Mouse (Mus musculus): ENCODE measurements around the gene Ago4.

Ago4 gene

GRCm38 (mm10) chr4:126526164-126526563 lies 7.1 kb downstream of the Ago4 start:
- no peak for DNase-seq (ENCODE audit: low read depth, low spot score)

GRCm38 (mm10) chr4:126512308-126513066 lies 20.8 kb downstream of the Ago4 start:
- DNase-seq (ENCODE audit: low read depth, low spot score), result no peak

GRCm38 (mm10) chr4:126511013-126511412 lies 22.3 kb downstream of the Ago4 start:
- no peak for DNase-seq (ENCODE audit: low read depth, low spot score)

- no peak for DNase-seq (ENCODE audit: low read depth, low spot score)
These were observed 24.2 kb downstream of the Ago4 start for GRCm38 (mm10) chr4:126509072-126509471.

GRCm38 (mm10) chr4:126508110-126508899 lies 25.0 kb downstream of the Ago4 start:
- DNase-seq (ENCODE audit: low read depth, low spot score), result no peak

GRCm38 (mm10) chr4:126502977-126503309 lies 30.3 kb downstream of the Ago4 start:
- DNase-seq (ENCODE audit: low read depth, low spot score), result no peak

- DNase-seq (ENCODE audit: low read depth, low spot score), result no peak
These were observed 30.9 kb downstream of the Ago4 start for GRCm38 (mm10) chr4:126502141-126502976.

- no peak for DNase-seq (ENCODE audit: low read depth, low spot score)
These were observed 34.7 kb downstream of the Ago4 start for GRCm38 (mm10) chr4:126498601-126499000.

GRCm38 (mm10) chr4:126496963-126497362 lies 36.3 kb downstream of the Ago4 start:
- DNase-seq (ENCODE audit: low read depth, low spot score), result no peak

GRCm38 (mm10) chr4:126495942-126496790 lies 37.1 kb downstream of the Ago4 start:
- DNase-seq (ENCODE audit: low read depth, low spot score), result no peak

GRCm38 (mm10) chr4:126495453-126495852 lies 37.8 kb downstream of the Ago4 start:
- no peak for DNase-seq (ENCODE audit: low read depth, low spot score)

GRCm38 (mm10) chr4:126493416-126493815 lies 39.9 kb downstream of the Ago4 start:
- DNase-seq (ENCODE audit: low read depth, low spot score), result no peak

GRCm38 (mm10) chr4:126491977-126492376 lies 41.3 kb downstream of the Ago4 start:
- no peak for DNase-seq (ENCODE audit: low read depth, low spot score)

GRCm38 (mm10) chr4:126490726-126491125 lies 42.5 kb downstream of the Ago4 start:
- DNase-seq (ENCODE audit: low read depth, low spot score), result no peak

GRCm38 (mm10) chr4:126489811-126490210 lies 43.5 kb downstream of the Ago4 start:
- DNase-seq (ENCODE audit: low read depth, low spot score), result no peak

- DNase-seq (ENCODE audit: low read depth, low spot score), result no peak
These were observed 47.1 kb downstream of the Ago4 start for GRCm38 (mm10) chr4:126486217-126486616.

GRCm38 (mm10) chr4:126485065-126485464 lies 48.2 kb downstream of the Ago4 start:
- no peak for DNase-seq (ENCODE audit: low read depth, low spot score)

GRCm38 (mm10) chr4:126483874-126484273 lies 49.4 kb downstream of the Ago4 start:
- no peak for DNase-seq (ENCODE audit: low read depth, low spot score)

GRCm38 (mm10) chr4:126482951-126483350 lies 50.3 kb downstream of the Ago4 start:
- DNase-seq (ENCODE audit: low read depth, low spot score), result no peak

GRCm38 (mm10) chr4:126481461-126481860 lies 51.8 kb downstream of the Ago4 start:
- no peak for DNase-seq (ENCODE audit: low read depth, low spot score)

GRCm38 (mm10) chr4:126480288-126480687 lies 53.0 kb downstream of the Ago4 start:
- no peak for DNase-seq (ENCODE audit: low read depth, low spot score)
